Mouse (Mus musculus): Measurements from ENCODE around the gene Olfr65. TPM values are rescaled to one million over a fixed set of nuclear protein-coding genes. Genes with fewer than 3 reads are reported as not detected.
A peak's percentile ranks its signal among the peaks of the same experiment; 100 is the strongest.

Gene Olfr65
- polyA plus RNA-seq (2012; rRNA removed): not detected in 2 replicates

- WGBS: 68% methylated on average over 2 of the region's 2 CpGs
- no peak for DNase-seq (ENCODE audit: low read depth, low spot score)
These were observed at the start of gene Olfr65 for GRCm38 (mm10) chr7:103903187-103903586. Gene Olfr65, plus strand, starts transcription at chr7:103903487.

GRCm38 (mm10) chr7:103854669-103855068, 48.6 kb upstream of the Olfr65 start:
- WGBS: 63% methylated on average over 1 of the region's 1 CpGs
- DNase-seq (ENCODE audit: low read depth, low spot score): no peak

- 40% methylated on average over 2 of the region's 2 CpGs for WGBS
- no peak for DNase-seq (ENCODE audit: low read depth, low spot score)
These were observed 44.2 kb upstream of the Olfr65 start for GRCm38 (mm10) chr7:103859076-103859475.

GRCm38 (mm10) chr7:103860855-103861254, 42.4 kb upstream of the Olfr65 start:
- DNase-seq (ENCODE audit: low read depth, low spot score): no peak
- WGBS: 19% methylated on average over 1 of the region's 1 CpGs

- 72% methylated on average over 3 of the region's 3 CpGs for WGBS
- no peak for DNase-seq (ENCODE audit: low read depth, low spot score)
These were observed 41.8 kb upstream of the Olfr65 start for GRCm38 (mm10) chr7:103861531-103861930.

- DNase-seq (ENCODE audit: low read depth, low spot score): no peak
These were observed 37.6 kb upstream of the Olfr65 start for GRCm38 (mm10) chr7:103865716-103866115.

- no peak for DNase-seq (ENCODE audit: low read depth, low spot score)
These were observed 32.6 kb upstream of the Olfr65 start for GRCm38 (mm10) chr7:103870667-103871066.

GRCm38 (mm10) chr7:103873064-103873463, 30.2 kb upstream of the Olfr65 start:
- DNase-seq (ENCODE audit: low read depth, low spot score): no peak
- 0% methylated on average over 1 of the region's 1 CpGs for WGBS

GRCm38 (mm10) chr7:103874451-103874850, 28.8 kb upstream of the Olfr65 start:
- DNase-seq (ENCODE audit: low read depth, low spot score): no peak
- 28% methylated on average over 5 of the region's 5 CpGs for WGBS

GRCm38 (mm10) chr7:103877093-103877492, 26.2 kb upstream of the Olfr65 start:
- 78% methylated on average over 2 of the region's 2 CpGs for WGBS

GRCm38 (mm10) chr7:103886152-103886551, 17.1 kb upstream of the Olfr65 start, which contains the start of gene Olfr66:
Gene Olfr66, minus strand, starts transcription at chr7:103886252.
- no peak for DNase-seq (ENCODE audit: low read depth, low spot score)

More at GRCm38 (mm10) chr7:103877093-103877492, 26.2 kb upstream of the Olfr65 start:
- DNase-seq (ENCODE audit: low read depth, low spot score): no peak

- 66% methylated on average over 1 of the region's 1 CpGs for WGBS
- DNase-seq (ENCODE audit: low read depth, low spot score): no peak
These were observed 8.9 kb upstream of the Olfr65 start, which contains the start of gene Olfr64 for GRCm38 (mm10) chr7:103894385-103894784. Gene Olfr64, minus strand, starts transcription at chr7:103894485.

GRCm38 (mm10) chr7:103910047-103910446, 6.8 kb downstream of the Olfr65 start:
- peak; percentile 11 for DNase-seq (ENCODE audit: low read depth, low spot score)
- WGBS: 4% methylated on average over 3 of the region's 3 CpGs

- DNase-seq (ENCODE audit: low read depth, low spot score): no peak
- WGBS: 56% methylated on average over 8 of the region's 8 CpGs
These were observed 9.8 kb downstream of the Olfr65 start for GRCm38 (mm10) chr7:103912969-103913511.

- DNase-seq (ENCODE audit: low read depth, low spot score): no peak
These were observed 12.1 kb downstream of the Olfr65 start for GRCm38 (mm10) chr7:103915338-103915737.

- no peak for DNase-seq (ENCODE audit: low read depth, low spot score)
These were observed 25.2 kb downstream of the Olfr65 start, which contains the start of gene Olfr631 for GRCm38 (mm10) chr7:103928525-103928924. Gene Olfr631, plus strand, starts transcription at chr7:103928825.

- DNase-seq (ENCODE audit: low read depth, low spot score): no peak
- WGBS: 60% methylated on average over 2 of the region's 2 CpGs
These were observed 31.0 kb downstream of the Olfr65 start, which contains the start of gene Olfr632 for GRCm38 (mm10) chr7:103934264-103934663. Gene Olfr632, plus strand, starts transcription at chr7:103934347.

GRCm38 (mm10) chr7:103942730-103943129, 39.4 kb downstream of the Olfr65 start:
- 24% methylated on average over 2 of the region's 2 CpGs for WGBS
- peak; percentile 21 for DNase-seq (ENCODE audit: low read depth, low spot score)

GRCm38 (mm10) chr7:103944137-103944536, 40.9 kb downstream of the Olfr65 start, which contains the start of gene Olfr633:
Gene Olfr633, plus strand, starts transcription at chr7:103944437.
- no peak for DNase-seq (ENCODE audit: low read depth, low spot score)

Data from large intestine, adult 2 months (tissue).